Mouse (Mus musculus): ENCODE data around the gene Tacc2.
"Not testable (repeated sequence)": the region's sequence is repeated elsewhere in the genome, so short reads cannot be mapped to it uniquely, and the experiment has no call there.

The Tacc2 gene

DNA sequence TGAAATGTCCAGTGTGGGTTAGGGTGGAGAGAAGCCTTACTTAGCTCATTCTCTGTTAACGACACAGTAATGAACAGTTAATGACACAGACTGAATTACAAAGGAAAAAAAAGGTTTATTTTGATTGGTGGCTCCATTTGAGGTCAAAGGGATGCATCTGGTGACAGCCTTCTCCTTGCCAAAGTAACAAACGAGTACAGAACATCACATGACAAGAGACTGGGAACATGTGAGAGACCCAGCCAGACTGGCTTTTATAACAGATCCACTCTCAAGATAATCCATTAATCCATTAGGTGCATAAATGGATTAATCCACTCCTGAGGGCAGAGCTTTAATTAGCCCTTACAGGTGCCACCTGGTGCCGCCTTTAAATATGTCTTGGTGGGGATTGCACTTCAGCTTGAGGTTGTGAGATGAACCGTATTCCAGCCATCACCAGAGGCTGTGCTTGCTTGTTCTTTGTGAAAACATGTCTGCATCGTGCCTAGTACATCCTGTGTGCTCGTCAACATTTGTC is 75.9 kb downstream of the Tacc2 start:
- DNase-seq (ENCODE audit: low spot score) = peak; percentile 48

DNA sequence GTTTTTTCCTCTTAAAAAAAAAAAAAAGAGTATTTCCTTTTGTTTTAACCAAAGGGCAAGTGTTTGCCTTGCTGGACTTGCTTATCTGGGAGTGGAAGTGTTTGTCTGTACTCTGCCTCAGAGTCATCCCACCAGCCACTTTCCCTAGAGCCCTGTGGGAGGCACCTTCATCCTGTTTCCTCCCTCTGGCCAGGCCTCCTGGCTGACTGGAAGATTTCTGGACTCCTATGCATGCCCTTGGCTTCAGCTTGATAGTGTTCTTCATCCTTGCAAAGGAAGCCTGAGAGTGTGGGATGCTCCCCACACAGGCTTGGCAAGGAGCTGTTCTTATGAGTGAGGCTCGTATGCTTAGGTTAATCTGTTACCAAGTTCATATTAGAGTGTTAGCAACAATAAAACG is 77.3 kb downstream of the Tacc2 start:
- DNase-seq (ENCODE audit: low spot score) = no peak

DNA sequence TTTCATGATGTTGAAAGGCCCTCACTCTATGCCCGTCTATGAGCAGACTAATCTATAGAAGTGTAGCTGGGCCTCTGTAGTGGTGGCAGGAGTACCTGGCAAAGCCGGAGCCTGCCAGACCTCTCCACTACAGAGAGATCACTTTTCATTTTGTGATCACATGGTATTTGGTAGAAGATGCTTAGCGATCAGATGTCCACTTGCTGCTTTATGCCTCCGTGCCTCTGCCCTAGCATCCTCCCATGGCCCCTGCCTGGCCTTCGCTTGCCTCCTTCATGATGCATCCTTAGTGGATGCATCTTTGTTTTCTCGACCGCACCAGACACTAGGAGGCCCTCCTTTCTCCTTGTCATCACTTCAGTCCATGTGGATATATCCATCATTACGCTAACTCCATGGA is 79.7 kb downstream of the Tacc2 start:
- no peak for DNase-seq (ENCODE audit: low spot score)

DNA sequence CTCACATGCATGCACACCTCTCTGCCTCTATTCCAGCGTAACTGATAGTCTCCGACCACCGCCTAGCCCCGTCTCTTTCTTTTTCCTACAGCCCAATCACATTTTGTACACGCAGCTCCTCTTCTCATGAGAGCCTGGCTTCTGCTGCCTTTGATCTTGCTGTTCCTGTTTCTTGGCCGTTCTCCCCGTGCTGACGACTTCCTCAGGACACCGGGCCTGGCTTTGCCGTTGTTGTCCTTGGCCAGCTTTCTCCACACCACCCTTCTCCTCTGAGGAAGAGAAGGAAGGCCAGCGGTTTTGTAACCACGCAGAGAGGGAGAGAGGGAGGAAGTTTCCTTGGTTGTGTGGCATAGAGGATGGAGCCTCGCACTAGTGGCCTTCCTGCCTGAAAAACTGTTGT is 80.5 kb downstream of the Tacc2 start:
- DNase-seq (ENCODE audit: low spot score) = no peak

DNA sequence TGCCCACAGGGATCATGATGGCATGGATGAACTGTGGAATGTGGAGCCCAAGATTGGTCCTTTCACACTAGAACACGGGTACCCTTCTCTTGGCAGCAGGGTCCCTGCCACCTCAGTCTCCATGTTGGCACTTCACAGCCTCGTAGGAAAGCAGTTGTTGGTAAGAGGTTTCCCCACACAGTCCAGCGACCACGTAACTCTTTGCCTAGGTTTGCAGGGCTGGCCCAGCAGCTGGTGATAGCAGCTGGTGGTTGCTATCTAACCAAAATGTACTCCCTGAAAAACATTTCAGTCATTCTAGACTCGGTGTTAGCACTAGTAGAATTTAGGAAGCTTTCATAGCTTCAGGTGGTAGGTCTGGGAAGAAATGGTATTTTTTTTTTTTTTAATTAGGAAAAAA is 81.9 kb downstream of the Tacc2 start:
- DNase-seq (ENCODE audit: low spot score) = no peak

DNA sequence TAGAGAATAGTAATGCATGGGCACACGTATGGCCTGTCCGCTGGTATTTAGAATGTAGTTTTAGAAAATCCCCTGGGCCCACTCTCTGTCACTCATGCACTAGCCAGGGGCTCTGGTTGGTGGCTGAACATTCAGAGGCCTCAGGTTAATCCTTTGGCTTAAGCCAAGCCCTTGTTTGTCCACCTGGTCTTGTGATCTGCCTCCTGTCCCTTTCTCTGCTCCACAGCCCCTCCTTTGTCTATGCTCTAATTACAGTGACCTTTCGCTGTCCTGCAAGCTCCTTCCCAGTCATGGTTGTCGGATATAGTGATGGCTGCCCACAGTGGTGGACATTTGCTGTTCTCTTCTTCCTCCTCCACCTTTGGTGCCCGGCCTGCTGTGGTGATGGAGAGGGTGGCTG is 85.0 kb downstream of the Tacc2 start:
- no peak for DNase-seq (ENCODE audit: low spot score)

DNA sequence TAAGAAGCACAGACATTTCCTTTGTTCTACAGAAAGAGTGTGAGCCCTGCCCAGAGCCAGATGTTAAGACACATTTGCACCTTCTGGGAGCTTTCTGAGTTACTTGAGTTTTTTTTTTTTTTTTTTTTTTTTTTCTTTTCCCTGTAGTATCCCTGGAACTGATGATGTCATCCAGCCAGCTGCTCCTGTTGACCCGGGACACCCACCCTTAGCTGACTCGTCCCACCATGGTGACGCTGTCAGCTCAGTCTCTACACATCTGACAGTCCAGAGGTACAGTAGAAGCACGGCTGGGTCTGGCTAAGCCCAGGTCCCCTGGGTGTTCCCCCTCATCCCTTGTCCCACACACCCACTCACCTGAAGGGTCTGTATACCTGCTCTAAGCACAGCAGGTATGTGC is 85.6 kb downstream of the Tacc2 start:
- DNase-seq (ENCODE audit: low spot score) = peak; percentile 63

DNA sequence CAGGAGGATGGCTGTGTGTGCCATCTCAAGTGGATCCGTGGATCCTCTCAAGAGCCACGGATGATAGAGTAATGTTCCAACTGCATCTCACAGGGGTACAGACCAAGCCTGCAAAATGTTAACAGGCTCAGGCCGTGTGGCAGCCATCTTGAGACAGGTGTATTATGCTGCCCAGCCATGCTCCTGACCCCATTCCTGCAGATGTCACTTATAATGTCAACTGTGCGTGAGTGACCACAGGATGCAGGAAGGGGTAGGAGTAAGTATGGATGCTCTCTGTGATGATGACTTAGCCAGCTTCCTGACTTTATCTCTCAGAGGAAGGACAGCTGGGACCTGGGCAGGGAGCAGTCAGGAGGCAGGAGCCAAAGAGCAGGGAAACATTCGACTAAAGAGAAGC is 86.8 kb downstream of the Tacc2 start:
- DNase-seq (ENCODE audit: low spot score) = no peak

DNA sequence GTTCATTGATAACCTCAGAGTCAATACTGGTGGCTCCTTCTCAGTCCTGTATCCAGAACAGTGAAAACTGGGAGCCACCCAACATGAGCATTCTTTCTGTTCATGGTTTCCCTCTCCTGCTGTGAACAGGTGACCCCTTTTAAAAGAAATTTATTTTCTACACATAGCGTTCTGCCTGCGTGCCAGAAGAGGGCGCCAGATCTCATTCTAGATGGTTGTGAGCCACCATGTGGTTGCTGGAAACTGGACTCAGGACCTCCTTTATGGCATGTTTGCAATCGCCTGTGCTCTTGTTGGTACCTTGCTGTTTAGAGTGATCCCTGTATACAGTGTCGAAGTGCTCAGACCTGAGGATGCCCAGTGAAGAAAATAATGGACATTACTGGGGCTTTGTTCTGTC is 87.4 kb downstream of the Tacc2 start:
- no peak for DNase-seq (ENCODE audit: low spot score)

DNA sequence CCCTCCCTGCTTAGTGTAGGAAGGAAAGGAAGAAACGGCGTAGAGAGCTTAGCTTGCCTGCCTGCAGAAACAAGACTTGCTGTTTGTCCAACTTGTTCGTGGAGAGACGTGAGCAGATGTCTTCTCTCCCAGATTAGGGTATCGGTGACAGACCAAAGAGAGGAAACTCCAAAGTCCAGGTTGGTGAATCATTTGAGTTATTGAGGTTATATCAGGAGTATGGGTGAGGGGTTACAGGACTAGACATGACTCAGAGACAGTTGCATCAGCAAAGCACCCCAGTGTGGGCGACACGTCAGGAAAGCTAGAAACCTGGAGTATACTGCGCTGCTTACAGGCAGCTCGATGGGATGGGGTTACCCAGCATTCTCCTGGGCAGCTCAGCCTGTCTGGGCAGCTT is 88.1 kb downstream of the Tacc2 start:
- DNase-seq (ENCODE audit: low spot score) = no peak

DNA sequence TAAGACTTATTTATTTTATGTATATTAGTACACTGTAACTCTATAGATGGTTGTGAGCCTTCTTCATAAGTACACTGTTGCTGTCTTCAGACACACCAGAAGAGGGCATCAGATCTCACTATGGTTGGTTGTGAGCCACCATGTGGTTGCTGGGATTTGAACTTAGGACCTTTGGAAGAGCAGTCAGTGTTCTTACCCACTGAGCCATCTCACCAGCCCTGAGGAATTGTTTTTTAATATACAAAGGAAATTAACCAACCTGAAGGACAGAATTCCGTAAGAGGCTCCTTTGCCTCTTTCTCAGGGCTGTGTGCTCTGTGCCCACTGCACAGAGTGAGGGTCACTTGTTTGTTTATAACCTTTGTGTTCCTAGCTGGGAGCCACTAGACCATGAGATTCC is 90.8 kb downstream of the Tacc2 start:
- not testable (repeated sequence) for DNase-seq (ENCODE audit: low spot score)

DNA sequence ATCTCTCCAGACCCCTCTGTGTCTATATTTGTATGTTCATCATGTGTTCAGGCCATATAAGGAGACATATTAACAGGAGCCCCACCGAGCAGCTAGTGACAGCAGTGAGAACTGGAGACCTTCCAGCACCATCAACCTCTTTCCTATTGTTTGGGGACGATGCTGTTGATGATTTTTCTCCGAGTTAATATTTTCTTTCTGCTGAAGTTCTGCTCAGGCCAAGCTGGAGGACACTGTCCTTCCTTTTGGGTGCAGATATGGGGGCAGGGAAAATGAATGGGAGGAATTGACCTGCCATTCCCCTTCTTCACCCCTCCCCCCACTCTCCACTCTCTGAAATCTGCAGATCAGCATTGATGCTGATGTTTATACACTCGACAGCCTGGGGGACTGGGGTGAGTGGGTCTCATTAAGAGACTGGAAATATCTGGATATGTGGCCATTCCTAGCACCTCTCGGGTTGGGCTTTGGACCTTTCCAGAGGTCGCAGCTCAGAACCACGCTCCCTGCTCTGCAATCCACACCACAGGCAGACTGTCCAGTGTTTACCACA is 91.6 kb downstream of the Tacc2 start:
- DNase-seq (ENCODE audit: low spot score) = peak; percentile 42

DNA sequence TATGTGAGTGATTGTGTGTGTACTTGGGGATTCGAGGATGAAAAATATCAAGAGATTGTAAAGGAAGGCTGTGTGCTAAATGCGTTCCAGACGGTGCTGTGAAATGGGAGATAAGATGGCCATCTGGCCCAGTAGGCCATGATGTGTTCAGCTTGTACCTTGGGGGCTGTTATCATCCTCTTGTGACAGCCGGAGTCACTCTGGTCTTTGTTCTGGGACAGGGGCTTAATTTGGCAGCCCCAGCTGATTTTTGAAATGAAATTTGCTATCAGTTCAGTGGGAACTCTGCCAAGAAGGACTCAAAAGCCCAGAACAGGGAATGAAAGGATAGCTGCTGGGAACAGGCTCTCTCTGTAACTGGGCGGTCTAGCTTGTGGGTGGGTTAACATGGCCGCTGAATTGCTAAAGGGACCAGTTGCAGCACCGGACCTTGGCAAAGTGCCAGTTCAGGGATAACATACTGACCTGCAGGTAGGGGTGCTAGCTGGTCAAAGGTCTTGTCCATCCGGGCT is 92.2 kb downstream of the Tacc2 start:
- DNase-seq (ENCODE audit: low spot score) = peak; percentile 91

DNA sequence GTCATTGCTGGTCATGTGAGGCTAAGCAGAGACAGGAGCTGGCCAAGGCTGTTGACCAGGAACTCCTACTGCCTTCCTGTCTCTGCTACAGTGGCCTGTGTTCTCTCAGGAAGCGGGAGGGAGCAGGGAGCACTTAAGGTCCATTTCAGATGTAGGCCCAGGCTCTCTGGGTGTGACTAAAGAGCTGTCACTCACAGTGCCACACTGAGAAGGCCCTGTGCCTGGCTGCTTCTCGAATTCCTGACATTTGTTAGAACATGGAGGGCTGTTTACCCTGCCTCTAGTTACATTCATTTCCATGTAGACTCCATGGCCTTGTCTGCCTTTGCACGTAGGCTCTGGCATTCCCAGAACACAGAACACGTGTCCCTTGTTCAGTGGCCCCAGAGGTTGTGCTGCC is 93.1 kb downstream of the Tacc2 start:
- peak; percentile 83 for DNase-seq (ENCODE audit: low spot score)

DNA sequence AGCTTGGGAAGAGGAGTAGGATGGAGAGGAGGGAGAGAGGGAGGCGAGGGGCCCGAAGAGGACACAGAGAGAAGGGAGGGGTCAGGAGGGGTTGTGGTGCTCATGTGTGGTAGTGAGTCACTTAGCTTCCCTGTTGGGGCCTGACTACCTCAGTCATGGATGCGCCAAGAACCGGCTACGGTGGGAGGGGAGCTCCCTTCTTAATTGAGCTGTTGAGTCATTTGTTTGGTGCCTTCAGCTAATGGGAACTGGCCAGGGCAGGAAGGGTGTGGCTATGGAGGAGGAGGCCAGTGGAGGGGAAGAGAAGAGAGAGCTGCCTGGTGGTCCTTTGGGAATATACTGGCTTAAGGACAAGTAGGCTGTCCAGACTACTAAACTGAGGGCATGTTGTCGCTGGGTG is 94.1 kb downstream of the Tacc2 start:
- DNase-seq (ENCODE audit: low spot score) = peak; percentile 91

DNA sequence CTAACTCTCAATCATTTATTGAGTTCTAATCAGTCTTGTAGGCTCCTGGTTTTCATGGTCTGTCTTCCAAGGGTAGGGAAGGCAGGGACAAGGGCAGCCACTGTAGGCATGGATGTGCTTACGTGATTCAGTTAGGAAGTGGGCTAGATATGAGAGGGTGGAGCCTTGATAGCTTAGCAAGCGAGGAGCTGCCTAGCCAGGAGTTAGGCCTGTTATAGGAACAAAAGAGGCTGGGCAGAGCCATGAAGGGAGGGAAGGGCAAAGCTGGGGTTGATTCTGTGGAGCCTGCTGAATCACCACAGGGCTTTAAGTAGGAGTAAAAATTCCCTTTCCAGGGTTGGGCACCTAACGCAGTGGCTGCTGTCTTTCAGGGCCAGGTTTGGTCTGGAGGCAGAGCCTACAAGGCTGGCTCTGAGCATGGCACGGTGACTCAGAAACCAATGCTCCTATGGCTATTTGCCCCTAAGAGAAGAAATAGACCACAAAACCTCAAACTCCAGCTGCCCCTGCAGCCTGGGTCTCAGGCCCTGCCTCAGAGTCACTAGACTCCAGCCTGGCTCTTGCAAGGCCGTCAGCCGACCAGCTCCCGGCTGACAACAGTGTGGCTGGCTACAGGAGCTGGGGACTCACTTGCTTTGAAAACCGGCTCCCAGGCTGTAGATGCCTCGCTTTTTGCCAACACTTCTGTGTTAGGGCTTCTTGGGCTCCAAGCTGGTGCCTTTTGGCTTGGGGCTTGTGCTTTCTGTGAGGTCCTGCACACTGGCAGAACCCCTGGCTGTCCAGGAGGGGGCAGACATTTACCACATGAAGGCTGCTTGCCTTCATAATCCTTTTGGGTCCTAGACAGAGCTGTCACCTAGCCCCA is 96.2 kb downstream of the Tacc2 start:
- DNase-seq (ENCODE audit: low spot score) = peak; percentile 71

DNA sequence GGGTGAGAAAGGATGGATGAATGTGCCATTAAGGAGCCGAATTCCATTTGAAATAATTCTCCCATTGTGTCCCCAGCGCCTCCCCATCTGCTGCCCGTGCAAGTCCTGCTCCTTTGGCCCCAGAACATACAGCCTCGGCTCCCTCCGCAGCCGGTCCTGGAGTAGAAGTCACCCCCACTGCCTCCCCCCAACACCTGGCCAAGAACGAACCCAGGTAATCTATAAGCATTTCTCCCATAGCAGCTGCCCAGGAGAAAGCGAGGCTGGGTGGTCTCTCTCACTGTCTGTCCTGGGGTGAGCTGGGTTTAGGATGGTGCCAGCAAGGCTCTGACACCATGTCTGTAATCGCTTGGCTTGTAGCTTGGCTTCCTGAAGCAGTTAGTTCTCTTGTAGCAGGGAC is 97.3 kb downstream of the Tacc2 start:
- DNase-seq (ENCODE audit: low spot score) = no peak

DNA sequence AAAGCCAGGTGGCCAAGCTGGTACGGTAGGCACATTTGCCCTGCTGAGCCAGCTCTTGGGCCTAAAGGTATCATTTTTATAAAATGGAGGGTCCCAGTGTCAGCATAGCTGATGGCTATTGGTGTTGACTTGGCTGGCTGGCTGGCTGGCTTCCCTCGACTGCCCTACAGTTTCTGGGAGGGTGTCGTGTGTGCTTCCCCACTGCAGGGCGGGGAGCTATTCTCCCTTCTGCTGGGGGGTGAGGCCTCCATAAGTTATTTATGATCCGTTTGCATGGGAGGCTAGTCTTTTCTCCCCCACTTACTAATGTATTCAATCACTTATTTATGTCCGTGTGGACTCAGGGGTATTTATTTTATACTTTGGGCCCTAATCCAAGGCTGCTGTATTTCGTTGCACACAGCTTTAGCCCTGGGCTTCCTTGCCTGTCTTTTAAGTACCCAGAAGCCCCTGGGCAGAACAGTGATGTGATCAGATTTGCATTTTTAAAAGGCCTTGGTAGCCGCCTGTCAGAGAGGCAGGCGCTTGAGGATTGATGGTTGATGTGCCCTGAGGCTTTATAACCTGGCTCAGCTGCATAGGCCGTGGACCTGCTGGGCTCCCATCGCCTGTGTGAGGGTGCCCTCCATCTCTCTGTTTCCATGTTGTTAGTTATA is 99.8 kb downstream of the Tacc2 start:
- no peak for DNase-seq (ENCODE audit: low spot score)

DNA sequence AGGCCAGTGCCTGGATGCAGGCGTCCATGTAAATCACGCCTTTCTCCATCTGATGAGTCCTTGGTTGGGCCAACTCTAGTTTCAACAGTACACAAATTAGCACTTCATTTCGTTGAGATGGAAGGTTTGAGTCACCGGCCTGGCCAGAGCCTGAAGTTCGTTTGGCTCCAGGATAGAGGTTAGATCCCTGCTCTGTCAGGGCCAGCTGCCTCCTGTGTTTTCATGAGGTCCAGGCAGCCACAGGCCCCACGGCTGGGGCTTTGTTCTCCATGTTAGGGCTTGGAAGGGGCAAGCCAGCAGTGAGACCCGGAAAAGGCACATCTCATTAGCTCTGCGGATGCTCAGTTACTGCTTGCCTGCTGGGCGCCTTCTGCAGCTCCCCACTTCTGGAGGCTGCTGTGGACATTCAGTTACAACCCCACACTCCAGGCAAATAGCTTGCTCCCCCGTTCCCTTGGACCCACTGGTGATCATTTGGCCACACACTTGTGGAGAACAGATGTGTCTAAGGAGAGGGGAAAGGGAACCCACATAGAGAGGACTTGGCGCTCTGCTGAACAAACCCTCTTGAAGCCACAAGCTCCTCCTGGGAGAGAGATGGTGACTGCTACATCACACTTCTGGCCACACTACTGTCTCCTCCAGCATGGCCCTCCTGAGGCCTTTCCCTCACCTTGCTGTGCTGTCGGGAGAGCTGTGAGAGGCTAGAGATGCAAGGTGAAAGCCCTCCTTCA is 100.5 kb downstream of the Tacc2 start:
- DNase-seq (ENCODE audit: low spot score) = no peak

DNA sequence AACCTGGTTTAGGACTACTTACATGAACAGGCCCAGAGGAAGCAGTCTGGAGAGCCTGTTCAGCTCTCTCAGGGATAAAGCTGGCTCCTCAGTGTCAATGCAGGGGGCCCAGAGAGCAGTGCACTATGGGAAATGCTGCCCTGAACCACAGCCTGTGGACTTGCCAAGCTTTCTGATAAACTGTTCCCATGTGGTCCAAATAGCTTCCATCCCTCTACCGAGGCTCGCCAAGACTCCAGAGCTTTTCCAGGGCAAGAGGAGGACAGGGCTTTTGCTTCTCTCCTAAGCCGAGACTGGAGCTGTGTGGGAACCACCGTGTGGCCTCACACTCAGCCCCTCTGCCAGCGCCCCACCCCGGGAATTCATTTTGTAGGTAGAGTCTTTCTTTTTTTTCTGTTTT is 101.2 kb downstream of the Tacc2 start:
- DNase-seq (ENCODE audit: low spot score) = no peak

DNA sequence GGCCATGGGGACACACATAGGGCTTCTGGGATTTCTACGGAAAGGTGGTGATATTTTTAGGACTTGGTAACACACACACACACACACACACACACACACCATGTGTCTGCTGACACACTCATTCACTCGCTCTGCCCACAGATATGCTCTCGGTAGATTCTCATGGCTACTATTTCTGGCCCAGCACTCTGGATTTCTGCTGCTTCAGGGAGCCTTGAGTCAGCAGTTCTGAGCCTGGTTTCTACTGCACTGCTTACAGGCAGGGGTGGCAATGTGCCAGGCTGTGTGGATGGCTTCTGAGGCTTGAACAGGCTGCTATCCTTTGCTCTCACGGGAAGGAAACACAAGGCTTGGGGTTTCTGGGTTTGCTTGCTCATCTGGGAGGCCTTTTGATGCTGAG is 104.6 kb downstream of the Tacc2 start:
- DNase-seq (ENCODE audit: low spot score) = peak; percentile 74

DNA sequence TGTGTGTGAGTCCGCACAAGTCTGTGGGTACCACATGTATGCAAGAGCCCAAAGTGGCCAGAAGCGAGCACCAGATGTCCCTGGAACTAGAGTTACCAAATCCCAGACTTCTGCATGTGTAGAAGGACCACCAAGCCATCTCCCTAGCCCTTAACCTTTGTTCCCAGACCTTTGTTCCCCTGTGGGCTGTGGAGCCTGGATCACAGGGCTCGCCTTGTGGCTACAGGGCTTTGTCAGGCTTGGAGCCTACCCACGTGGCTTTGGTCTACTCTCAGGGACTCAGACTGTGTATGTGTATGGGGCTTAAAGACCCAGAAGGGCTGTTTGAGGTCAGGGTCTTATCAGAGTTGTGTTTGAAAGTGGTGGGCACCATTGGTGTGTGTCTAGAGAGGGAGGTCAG is 111.4 kb downstream of the Tacc2 start:
- no peak for DNase-seq (ENCODE audit: low spot score)

Measured in MN1 (cell line).